Mouse (Mus musculus) neural tube, embryonic 12.5 days (tissue): Measurements from ENCODE around the gene Mtus2. TPM values are rescaled to one million over a fixed set of nuclear protein-coding genes. Genes with fewer than 3 reads are reported as not detected.

Experiments used
- ATAC-seq: fragments of 200-750 bp; cut with Nextera tagmentation; 2 replicates; pipeline ENCODE4 v1.8.0; 2017; ENCODE audit warnings: low read depth, mild to moderate bottlenecking, moderate TSS enrichment, moderate library complexity; ENCODE audit not compliant: low FRiP score
- H3K27ac ChIP-seq: fragments of 300-500 bp; sonication (generic); 2 replicates; pipeline ENCODE4 v1.5.1; 2016
- H3K27me3 ChIP-seq: fragments of 300-500 bp; sonication (generic); replicated peaks from 2 replicates; pipeline ENCODE4 v1.6.1; 2016; ENCODE audit warnings: mild to moderate bottlenecking
- H3K36me3 ChIP-seq: fragments of 300-500 bp; sonication (generic); 2 replicates; pipeline ENCODE4 v1.6.1; 2016; ENCODE audit warnings: mild to moderate bottlenecking
- H3K4me1 ChIP-seq: fragments of 300-500 bp; sonication (generic); 2 replicates; pipeline ENCODE4 v1.6.1; 2016
- H3K4me2 ChIP-seq: fragments of 300-500 bp; sonication (generic); replicated peaks from 2 replicates; pipeline ENCODE4 v1.6.1; 2016; ENCODE audit warnings: mild to moderate bottlenecking
- H3K4me3 ChIP-seq: fragments of 300-500 bp; sonication (generic); 2 replicates; pipeline ENCODE4 v1.5.1; 2016
- H3K9ac ChIP-seq: fragments of 300-500 bp; sonication (generic); 2 replicates; pipeline ENCODE4 v1.6.1; 2016; ENCODE audit warnings: mild to moderate bottlenecking
- H3K9me3 ChIP-seq: fragments of 300-500 bp; sonication (generic); 2 replicates; pipeline ENCODE4 v1.6.1; 2016; ENCODE audit warnings: mild to moderate bottlenecking
- WGBS: fragments of 180-500 bp; shearing (Covaris S2); methylation state at CpG from one replicate; pipeline ENCODE4 v1.1.7; 2016; 5-methylcytosine and 5-hydroxymethylcytosine counted together
- polyA plus RNA-seq: library from polyadenylated mRNA; unstranded; fragments of >200 nt; fragmentation: Nextera tagmentation; extraction: Ambion mirVana; gene quantifications from 2 replicates; pipeline ENCODE4 v1.2.1, GENCODE M21; 2016

Gene Mtus2
- polyA plus RNA-seq, 1 experiment from 2014 or later = 54.9 TPM

GRCm38 (mm10) chr5:148015383-148015782, 58.3 kb downstream of the Mtus2 start:
- no peak overlapping the region for H3K4me2 ChIP-seq
- no peaks in the 10 kb centered on the region for H3K27me3 ChIP-seq
- ATAC-seq = no peak
- no peaks in the 10 kb centered on the region for H3K9me3 ChIP-seq
- no peaks in the 10 kb centered on the region for H3K4me1 ChIP-seq
- no peaks in the 10 kb centered on the region for H3K36me3 ChIP-seq
- no peak overlapping the region for H3K4me3 ChIP-seq
- 92% methylated on average over 8 of the region's 8 CpGs for WGBS
- H3K9ac ChIP-seq = no peak overlapping the region
- H3K27ac ChIP-seq = no peak overlapping the region

DNA sequence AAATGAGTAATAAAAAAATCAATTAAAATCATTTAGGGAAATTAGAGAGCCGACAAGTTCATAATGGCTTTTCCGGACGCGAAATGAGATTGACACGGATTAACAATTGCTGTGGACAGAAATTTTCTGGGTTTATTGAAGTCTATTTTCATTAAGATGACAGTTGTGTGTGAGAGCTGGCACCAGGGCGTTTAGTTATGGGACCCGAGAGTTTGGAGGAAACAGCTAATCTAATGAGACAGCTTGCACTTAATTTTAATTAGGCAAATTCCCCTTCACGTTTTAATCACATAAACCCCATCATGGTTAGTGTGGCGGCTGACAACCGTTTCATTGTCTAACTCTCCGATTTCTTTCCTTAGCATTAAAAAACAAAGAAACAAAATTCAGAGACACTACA, 60.3 kb downstream of the Mtus2 start:
- H3K36me3 ChIP-seq = no peaks in the 10 kb centered on the region
- no peaks in the 10 kb centered on the region for H3K9me3 ChIP-seq
- WGBS = 91% methylated on average over 11 of the region's 11 CpGs
- no peak overlapping the region for H3K4me2 ChIP-seq
- H3K4me3 ChIP-seq = no peak overlapping the region
- no peak overlapping the region for H3K27ac ChIP-seq
- H3K9ac ChIP-seq = no peak overlapping the region
- no peaks in the 10 kb centered on the region for H3K4me1 ChIP-seq
- no peaks in the 10 kb centered on the region for H3K27me3 ChIP-seq
- ATAC-seq = no peak

DNA sequence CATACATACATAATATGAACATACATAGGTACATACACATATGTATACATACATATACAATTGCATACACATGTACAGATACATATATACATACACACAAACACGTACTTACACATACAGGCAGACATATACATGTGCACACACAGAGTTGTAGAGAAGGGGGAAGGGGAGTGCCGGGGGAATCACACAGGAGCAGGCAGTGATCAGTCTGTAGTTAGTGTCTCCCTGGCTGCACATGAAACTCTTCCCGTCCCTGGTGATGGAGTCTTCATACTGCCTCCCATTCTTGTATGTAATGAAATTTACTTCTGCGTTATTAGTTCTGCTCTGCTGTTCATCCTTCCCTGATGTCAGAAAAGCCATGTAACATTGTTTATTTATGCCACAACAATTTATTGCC, 65.7 kb downstream of the Mtus2 start:
- WGBS = 74% methylated on average over 4 of the region's 4 CpGs
- Histone ChIP-seq H3K27me3 (no peaks in the 10 kb centered on the region), H3K9ac (no peak overlapping the region), H3K4me1 (peaks cover 4% of the 10 kb centered on the region), H3K27ac (no peak overlapping the region), H3K36me3 (no peaks in the 10 kb centered on the region), H3K4me2 (no peak overlapping the region), H3K9me3 (no peaks in the 10 kb centered on the region), H3K4me3 (no peak overlapping the region)
- no peak for ATAC-seq

DNA sequence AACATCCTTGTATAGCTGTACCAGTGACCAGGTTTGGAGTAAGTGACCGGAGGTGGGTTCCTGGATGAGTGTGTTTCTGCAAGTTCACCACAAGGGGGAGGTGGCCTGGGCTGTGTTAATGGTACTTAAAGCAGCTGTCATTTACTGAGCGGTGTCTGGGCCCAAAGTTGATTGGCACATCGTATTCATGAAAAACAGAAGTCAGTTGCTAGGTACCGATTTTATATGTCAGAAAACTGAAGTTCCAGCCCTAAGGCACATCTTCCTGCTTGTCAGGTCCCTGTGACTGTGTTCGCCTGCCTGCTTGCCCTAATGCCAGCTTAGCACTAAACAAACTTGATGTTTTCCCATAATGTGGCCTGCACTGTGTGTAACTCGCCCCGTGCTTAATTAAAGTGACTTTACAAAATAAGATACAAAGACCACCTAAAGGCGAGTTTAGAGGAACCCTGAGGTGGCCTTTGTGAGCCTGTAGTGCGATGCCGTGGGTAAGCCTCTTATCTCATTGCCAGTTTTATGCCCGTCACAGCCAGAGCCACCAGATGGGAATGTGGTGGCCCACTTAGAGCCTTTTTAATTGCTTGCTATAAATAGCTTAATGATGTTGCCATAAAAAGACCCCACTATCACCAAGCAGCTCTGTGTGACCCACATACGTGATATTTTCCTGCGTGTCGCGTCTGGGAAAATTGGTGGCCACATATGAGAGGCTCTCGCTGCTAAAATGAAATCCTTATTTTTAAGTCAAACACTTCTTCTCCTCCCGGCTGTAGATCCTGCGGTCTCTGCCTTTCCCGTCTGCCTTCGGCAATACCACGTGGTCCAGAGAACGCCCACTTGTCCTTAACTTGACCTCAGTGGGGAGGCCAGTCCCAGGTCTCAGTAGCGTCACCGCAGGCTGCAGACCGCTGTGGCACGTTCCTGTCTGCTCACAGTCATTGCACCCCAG, 69.6 kb downstream of the Mtus2 start:
- H3K4me1 ChIP-seq = peaks cover 8% of the 10 kb centered on the region
- peak overlapping the region; percentile 22 for H3K4me2 ChIP-seq
- H3K36me3 ChIP-seq = no peaks in the 10 kb centered on the region
- H3K27ac ChIP-seq = no peak overlapping the region
- 34% methylated on average over 26 of the region's 26 CpGs for WGBS
- no peak overlapping the region for H3K9ac ChIP-seq
- ATAC-seq = peak; percentile 82
- H3K27me3 ChIP-seq = no peaks in the 10 kb centered on the region
- no peaks in the 10 kb centered on the region for H3K9me3 ChIP-seq
- H3K4me3 ChIP-seq = no peak overlapping the region

- Histone ChIP-seq H3K9me3 (no peaks in the 10 kb centered on the region), H3K27ac (no peak overlapping the region), H3K9ac (no peak overlapping the region), H3K4me3 (no peak overlapping the region), H3K4me1 (peaks cover 8% of the 10 kb centered on the region), H3K4me2 (no peak overlapping the region; the same call in 1 of the 2 replicates), H3K27me3 (no peaks in the 10 kb centered on the region), H3K36me3 (no peaks in the 10 kb centered on the region)
- 60% methylated on average over 13 of the region's 13 CpGs for WGBS
- no peak for ATAC-seq
Observed at GRCm38 (mm10) chr5:148027985-148028384, 70.9 kb downstream of the Mtus2 start.

DNA sequence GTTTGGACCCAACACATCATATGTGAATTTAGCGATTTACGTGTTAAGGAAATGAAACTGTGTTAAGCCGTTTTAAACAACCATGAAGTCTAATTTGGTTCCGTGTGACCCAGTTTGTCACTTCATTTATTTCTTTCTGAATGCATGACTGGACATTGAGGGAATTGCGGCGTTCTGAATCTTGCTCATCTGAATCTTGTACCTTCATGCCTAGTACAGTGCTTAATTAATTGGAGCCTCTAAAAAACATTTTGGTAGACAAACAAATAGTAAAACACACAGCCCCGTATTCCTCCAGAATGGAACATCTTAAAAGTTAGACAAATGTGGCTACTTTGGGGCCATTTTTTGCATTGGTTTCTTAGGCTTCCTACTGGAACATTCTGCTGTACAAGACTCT, 84.5 kb downstream of the Mtus2 start:
- Histone ChIP-seq H3K27ac (no peak overlapping the region), H3K9me3 (0 out of 2 replicates have a peak, but pooled peaks cover 9% of the 10 kb centered on the region), H3K4me3 (no peak overlapping the region), H3K9ac (no peak overlapping the region), H3K4me2 (no peak overlapping the region), H3K4me1 (no peaks in the 10 kb centered on the region), H3K36me3 (no peaks in the 10 kb centered on the region), H3K27me3 (no peaks in the 10 kb centered on the region)
- whole genome bisulfite sequencing = 90% methylated on average over 7 of the region's 7 CpGs
- no peak for ATAC-seq

DNA sequence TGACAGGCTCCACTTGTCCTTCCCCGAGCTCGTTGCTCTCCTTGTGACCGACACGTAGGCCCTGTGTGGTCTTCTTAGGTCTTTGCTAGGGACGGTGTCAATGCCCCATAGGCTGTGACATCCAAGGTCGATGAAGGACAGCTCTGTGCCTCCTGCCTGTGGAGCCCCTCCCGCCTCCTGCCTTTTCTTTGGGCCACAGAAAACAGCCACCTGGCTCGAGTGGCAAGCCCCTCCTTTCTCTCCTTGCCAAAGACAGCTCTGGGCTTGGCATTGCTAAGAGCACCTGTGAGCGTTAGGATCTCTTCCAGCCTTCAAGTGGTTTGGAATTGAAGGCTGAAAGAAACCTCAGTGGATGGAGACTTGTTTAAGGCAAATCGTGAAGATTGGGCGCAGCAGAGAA, 91.1 kb downstream of the Mtus2 start:
- H3K9me3 ChIP-seq = 0 out of 2 replicates have a peak, but pooled peaks cover 9% of the 10 kb centered on the region
- H3K27me3 ChIP-seq = no peaks in the 10 kb centered on the region
- ATAC-seq = no peak
- H3K4me2 ChIP-seq = no peak overlapping the region
- H3K4me3 ChIP-seq = no peak overlapping the region
- H3K4me1 ChIP-seq = no peaks in the 10 kb centered on the region
- H3K36me3 ChIP-seq = no peaks in the 10 kb centered on the region
- 84% methylated on average over 11 of the region's 11 CpGs for WGBS
- no peak overlapping the region for H3K9ac ChIP-seq
- no peak overlapping the region for H3K27ac ChIP-seq

DNA sequence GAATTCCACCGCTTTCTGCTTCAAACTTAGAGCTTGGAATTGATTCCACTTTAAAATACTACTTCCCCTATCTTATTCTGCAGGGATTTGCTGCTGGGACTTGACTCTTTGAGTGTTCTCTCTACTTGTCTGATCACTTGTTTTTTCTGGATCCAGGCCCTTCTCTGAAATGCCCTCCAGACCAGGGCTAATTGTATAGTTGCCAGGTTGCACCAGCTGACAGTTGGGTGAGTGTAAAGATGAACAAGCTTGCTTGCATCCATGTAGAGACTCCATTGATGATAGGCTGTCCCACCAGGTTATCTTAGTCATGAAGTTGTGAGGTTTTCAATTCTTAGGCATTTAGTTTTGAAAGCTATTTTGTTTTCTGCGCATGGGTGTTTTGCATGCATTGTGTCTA, 92.2 kb downstream of the Mtus2 start:
- no peak for ATAC-seq
- Histone ChIP-seq H3K27me3 (no peaks in the 10 kb centered on the region), H3K4me1 (no peaks in the 10 kb centered on the region), H3K9me3 (no peaks in the 10 kb centered on the region), H3K9ac (no peak overlapping the region), H3K27ac (no peak overlapping the region), H3K4me3 (no peak overlapping the region), H3K4me2 (no peak overlapping the region), H3K36me3 (no peaks in the 10 kb centered on the region)
- 91% methylated on average over 2 of the region's 2 CpGs for WGBS

DNA sequence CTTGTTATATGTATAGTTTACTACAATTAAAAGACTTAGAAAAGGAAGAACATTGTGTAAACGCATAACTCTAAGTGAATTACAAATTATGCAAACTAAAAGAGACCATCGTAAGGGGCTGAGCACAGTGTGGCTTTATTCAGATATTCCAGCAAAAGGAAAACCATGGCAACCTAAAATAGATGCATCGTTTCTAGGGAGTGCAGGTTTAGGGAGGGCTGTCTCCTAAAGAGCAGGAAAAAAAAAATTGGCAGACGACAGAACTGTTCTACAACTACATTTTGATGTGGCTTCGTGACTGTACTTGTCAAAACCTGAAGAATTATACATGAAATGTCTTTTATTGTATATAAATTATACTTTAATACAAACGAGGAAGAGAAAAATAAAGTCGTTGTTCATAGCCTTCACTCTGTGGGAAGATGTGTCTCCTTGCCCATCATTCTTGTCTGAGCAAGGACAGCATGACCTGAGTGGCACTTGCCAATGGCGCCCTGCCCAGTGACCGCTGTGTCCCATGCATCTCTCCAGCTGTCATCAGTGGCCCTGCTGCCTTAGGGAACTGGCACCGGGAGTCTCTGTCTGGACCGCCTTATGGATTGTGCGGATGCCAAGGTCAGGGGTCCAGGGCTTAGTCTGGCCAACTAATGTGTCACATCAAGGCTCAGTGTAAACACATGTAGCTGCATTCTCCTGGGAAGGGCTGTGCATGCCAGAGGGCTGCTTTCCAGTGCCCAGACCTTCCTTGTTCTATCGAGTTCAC, 95.9 kb downstream of the Mtus2 start:
- Histone ChIP-seq H3K9ac (no peak overlapping the region), H3K4me3 (no peak overlapping the region), H3K4me1 (no peaks in the 10 kb centered on the region), H3K27me3 (no peaks in the 10 kb centered on the region), H3K9me3 (no peaks in the 10 kb centered on the region), H3K27ac (no peak overlapping the region), H3K4me2 (no peak overlapping the region), H3K36me3 (no peaks in the 10 kb centered on the region)
- ATAC-seq = no peak
- WGBS = 80% methylated on average over 13 of the region's 13 CpGs

DNA sequence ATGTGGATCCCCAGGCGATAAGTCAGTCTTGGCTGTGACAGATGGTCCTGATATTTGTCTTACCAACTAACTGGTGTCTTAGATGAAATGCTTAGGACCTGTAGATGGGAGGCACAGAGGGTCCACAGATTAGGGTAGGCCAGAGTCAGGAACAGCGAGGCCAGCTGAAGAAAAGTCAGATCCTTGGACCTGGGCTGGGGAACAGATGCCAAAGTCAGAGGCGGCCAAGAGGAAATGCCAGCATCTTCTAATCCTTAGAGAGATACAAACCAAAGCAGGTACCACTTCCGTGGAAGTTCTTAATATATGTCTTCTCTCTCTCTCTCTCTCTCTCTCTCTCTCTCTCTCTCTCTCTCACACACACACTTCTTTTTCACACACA, 96.5 kb downstream of the Mtus2 start:
- H3K4me1 ChIP-seq = no peaks in the 10 kb centered on the region
- H3K36me3 ChIP-seq = no peaks in the 10 kb centered on the region
- H3K9ac ChIP-seq = no peak overlapping the region
- H3K4me2 ChIP-seq = no peak overlapping the region
- H3K4me3 ChIP-seq = no peak overlapping the region
- ATAC-seq = no peak
- no peak overlapping the region for H3K27ac ChIP-seq
- H3K9me3 ChIP-seq = no peaks in the 10 kb centered on the region
- no peaks in the 10 kb centered on the region for H3K27me3 ChIP-seq
- WGBS = 68% methylated on average over 4 of the region's 4 CpGs

DNA sequence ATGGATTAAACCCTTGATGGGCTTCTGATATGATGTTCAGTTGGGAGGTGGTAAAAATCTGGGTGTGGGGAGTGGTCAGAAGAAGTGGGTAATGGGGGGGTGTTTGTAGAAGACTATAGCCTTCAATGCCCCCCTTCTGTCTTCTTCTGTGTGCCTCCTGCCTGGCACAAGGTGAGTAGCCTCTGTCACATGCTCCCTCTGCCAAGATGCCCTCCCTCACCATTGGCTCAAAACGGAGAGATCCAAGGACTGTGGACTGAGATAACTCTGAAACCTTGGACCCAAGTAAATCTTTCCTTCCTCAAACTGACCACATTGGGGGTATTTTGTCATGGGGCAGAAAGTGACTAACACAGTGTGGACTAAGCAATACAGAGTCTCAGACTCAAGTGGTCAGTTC, 99.7 kb downstream of the Mtus2 start:
- no peak overlapping the region for H3K4me3 ChIP-seq
- WGBS = 75% methylated on average over 1 of the region's 1 CpGs
- no peaks in the 10 kb centered on the region for H3K36me3 ChIP-seq
- H3K9ac ChIP-seq = no peak overlapping the region
- no peak overlapping the region for H3K4me2 ChIP-seq
- no peaks in the 10 kb centered on the region for H3K9me3 ChIP-seq
- H3K4me1 ChIP-seq = no peaks in the 10 kb centered on the region
- H3K27ac ChIP-seq = no peak overlapping the region
- H3K27me3 ChIP-seq = no peaks in the 10 kb centered on the region
- ATAC-seq = no peak

DNA sequence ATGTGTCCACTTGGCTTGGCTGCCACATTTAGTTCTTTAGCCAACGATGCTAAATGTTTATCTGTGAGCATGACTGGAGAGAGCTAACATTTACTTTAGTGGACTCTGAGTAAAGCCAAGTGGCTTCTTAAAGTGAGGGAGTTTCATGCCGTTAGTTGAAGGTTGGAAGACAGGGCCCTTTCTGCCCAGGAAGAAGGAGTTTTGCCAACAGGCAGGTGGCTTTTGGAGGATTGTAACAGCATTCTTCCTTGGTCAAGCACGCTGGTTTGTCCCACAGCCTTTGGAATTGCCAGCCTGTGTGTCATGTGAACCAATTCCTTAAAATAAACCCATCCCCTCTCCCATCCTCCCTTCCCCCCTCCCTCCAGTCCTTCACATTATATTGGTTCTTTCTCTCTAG, 100.3 kb downstream of the Mtus2 start:
- no peak for ATAC-seq
- no peaks in the 10 kb centered on the region for H3K9me3 ChIP-seq
- H3K36me3 ChIP-seq = no peaks in the 10 kb centered on the region

More for the DNA sequence above, 100.3 kb downstream of the Mtus2 start:
- Histone ChIP-seq H3K4me2 (no peak overlapping the region), H3K27me3 (no peaks in the 10 kb centered on the region), H3K4me3 (no peak overlapping the region), H3K9ac (no peak overlapping the region), H3K27ac (no peak overlapping the region), H3K4me1 (no peaks in the 10 kb centered on the region)
- WGBS = 83% methylated on average over 3 of the region's 3 CpGs
